ENCODE assay signal across 35 mouse cellular contexts in genomic region chr9:8838356-8838755, GRCm38 (mm10).
"Had no signal": no experiment of that assay in that cellular context is flagged by ENCODE, and none has a peak within 500 bp of the region (broad histone marks: within the 10 kb centered on the region; RNA-seq: fewer than 3 reads in every experiment).

No protein-coding gene starts in this region.

- H3K4me3 ChIP-seq: heart, embryonic 10.5 days; heart, embryonic 12.5 days; heart, embryonic 13.5 days; heart, embryonic 15.5 days; hindbrain, embryonic 10.5 days; hindbrain, embryonic 12.5 days; hindbrain, embryonic 13.5 days; hindbrain, embryonic 15.5 days; intestine, embryonic 15.5 days; kidney, embryonic 15.5 days; layer of hippocampus, adult 2 months had no signal

- DNase-seq: heart, postnatal 10 days; heart, postnatal 14 days; heart, postnatal 36 days; heart, postnatal 4 days; kidney, adult 11 months; kidney, adult 18-20 months; kidney, adult 2 months; kidney, adult 8-10 months; kidney, adult 9 months; kidney, postnatal 10 days; kidney, postnatal 14 days; kidney, postnatal 25 days; kidney, postnatal 36 days; kidney, postnatal 4 days; layer of hippocampus, adult 9-11 months; layer of hippocampus, postnatal 36 days had no signal

- H3K9ac ChIP-seq: heart, embryonic 12.5 days; heart, embryonic 13.5 days; heart, embryonic 15.5 days; hindbrain, embryonic 12.5 days; hindbrain, embryonic 13.5 days; hindbrain, embryonic 14.5 days; hindbrain, embryonic 15.5 days; intestine, embryonic 15.5 days; kidney, embryonic 15.5 days had no signal

- H3K4me2 ChIP-seq: heart, embryonic 11.5 days; heart, embryonic 12.5 days; heart, embryonic 13.5 days; heart, embryonic 15.5 days; hindbrain, embryonic 12.5 days; hindbrain, embryonic 13.5 days; hindbrain, embryonic 14.5 days; hindbrain, embryonic 15.5 days; intestine, embryonic 15.5 days; kidney, embryonic 15.5 days had no signal

- ATAC-seq: hindbrain, embryonic 16.5 days; hindbrain, postnatal 0 days; inflammation-experienced regulatory T-cells, adult 6 months; intestine, embryonic 15.5 days; intestine, embryonic 16.5 days; intestine, postnatal 0 days had no signal

- H3K9me3 ChIP-seq: heart, embryonic 10.5 days; heart, embryonic 12.5 days; heart, embryonic 13.5 days; heart, embryonic 15.5 days; hindbrain, embryonic 10.5 days; hindbrain, embryonic 12.5 days; hindbrain, embryonic 13.5 days; hindbrain, embryonic 15.5 days; intestine, embryonic 15.5 days; kidney, embryonic 15.5 days had no signal

- H3K27ac ChIP-seq: heart, embryonic 10.5 days; heart, embryonic 13.5 days; heart, embryonic 15.5 days; hindbrain, embryonic 10.5 days; hindbrain, embryonic 12.5 days; hindbrain, embryonic 13.5 days; hindbrain, embryonic 14.5 days; hindbrain, embryonic 15.5 days; hindbrain, postnatal 0 days; intestine, embryonic 15.5 days; kidney, embryonic 15.5 days; kidney, postnatal 0 days; layer of hippocampus, adult 2 months had no signal

- H3K36me3 ChIP-seq: heart, embryonic 10.5 days; heart, embryonic 12.5 days; heart, embryonic 13.5 days; heart, embryonic 15.5 days; hindbrain, embryonic 10.5 days; hindbrain, embryonic 12.5 days; hindbrain, embryonic 13.5 days; hindbrain, embryonic 15.5 days; intestine, embryonic 15.5 days; kidney, embryonic 15.5 days had no signal

- H3K4me1 ChIP-seq: heart, embryonic 10.5 days; heart, embryonic 12.5 days; heart, embryonic 13.5 days; heart, embryonic 15.5 days; hindbrain, embryonic 10.5 days; hindbrain, embryonic 12.5 days; hindbrain, embryonic 13.5 days; hindbrain, embryonic 15.5 days; intestine, embryonic 15.5 days; kidney, embryonic 15.5 days had no signal

- H3K27me3 ChIP-seq: heart, embryonic 12.5 days; heart, embryonic 13.5 days; heart, embryonic 15.5 days; hindbrain, embryonic 12.5 days; hindbrain, embryonic 13.5 days; hindbrain, embryonic 15.5 days; intestine, embryonic 15.5 days; kidney, embryonic 15.5 days had no signal
